Mouse (Mus musculus) heart, adult 8-10 months (tissue): ENCODE data around the gene Gna14. TPM values are rescaled to one million over a fixed set of nuclear protein-coding genes. Genes with fewer than 3 reads are reported as not detected.

ENCODE experiments used
- DNase-seq: peaks from one replicate; pipeline ENCODE4 v3.0.0; 2022; ENCODE audit warnings: low spot score
- total RNA-seq, 4 experiments: library from RNA; stranded (reverse); gene quantifications; 2 replicates each; pipeline ENCODE4 v1.2.4; 2022

The Gna14 gene
- total RNA-seq, 4 experiments from 2014 or later = 0.23 to 0.59 (median 0.39) TPM

- no peak for DNase-seq
Measured at GRCm38 (mm10) chr19:16511081-16511420, 75.5 kb downstream of the Gna14 start.

GRCm38 (mm10) chr19:16514201-16514600 is 78.6 kb downstream of the Gna14 start:
- DNase-seq = no peak

GRCm38 (mm10) chr19:16518569-16518968 is 83.0 kb downstream of the Gna14 start:
- DNase-seq = no peak

- DNase-seq = no peak
Measured at GRCm38 (mm10) chr19:16520608-16521007, 85.0 kb downstream of the Gna14 start.

GRCm38 (mm10) chr19:16526302-16526880 is 90.8 kb downstream of the Gna14 start:
- no peak for DNase-seq

- DNase-seq = no peak
Measured at GRCm38 (mm10) chr19:16527031-16527430, 91.5 kb downstream of the Gna14 start.

GRCm38 (mm10) chr19:16528225-16528828 is 92.8 kb downstream of the Gna14 start:
- no peak for DNase-seq

- no peak for DNase-seq
Measured at GRCm38 (mm10) chr19:16529293-16529920, 93.8 kb downstream of the Gna14 start.

GRCm38 (mm10) chr19:16529999-16530398 is 94.4 kb downstream of the Gna14 start:
- DNase-seq = no peak

- DNase-seq = no peak
Measured at GRCm38 (mm10) chr19:16534311-16534710, 98.7 kb downstream of the Gna14 start.

- DNase-seq = no peak
Measured at GRCm38 (mm10) chr19:16538416-16538815, 102.9 kb downstream of the Gna14 start.

- no peak for DNase-seq
Measured at GRCm38 (mm10) chr19:16543688-16544087, 108.1 kb downstream of the Gna14 start.

GRCm38 (mm10) chr19:16556988-16557387 is 121.4 kb downstream of the Gna14 start:
- DNase-seq = no peak

- no peak for DNase-seq
Measured at GRCm38 (mm10) chr19:16557971-16558370, 122.4 kb downstream of the Gna14 start.

GRCm38 (mm10) chr19:16558570-16558969 is 123.0 kb downstream of the Gna14 start:
- DNase-seq = no peak

- DNase-seq = no peak
Measured at GRCm38 (mm10) chr19:16559243-16559896, 123.8 kb downstream of the Gna14 start.

- DNase-seq = no peak
Measured at GRCm38 (mm10) chr19:16562676-16563075, 127.1 kb downstream of the Gna14 start.

GRCm38 (mm10) chr19:16576790-16577189 is 141.2 kb downstream of the Gna14 start:
- DNase-seq = no peak

GRCm38 (mm10) chr19:16579656-16580260 is 144.2 kb downstream of the Gna14 start:
- DNase-seq = no peak

GRCm38 (mm10) chr19:16580501-16580900 is 144.9 kb downstream of the Gna14 start:
- DNase-seq = no peak

- DNase-seq = no peak
Measured at GRCm38 (mm10) chr19:16584546-16584945, 149.0 kb downstream of the Gna14 start.

GRCm38 (mm10) chr19:16585379-16585778 is 149.8 kb downstream of the Gna14 start:
- DNase-seq = peak; percentile 7
